ENCODE assay signal across 19 mouse cellular contexts in genomic region chr5:76244430-76244829, GRCm38 (mm10).
DNase-seq lines count a peak whose midpoint lies in the region; TF ChIP-seq lines count a peak whose summit lies in the region.
"Had no signal": no experiment of that assay in that cellular context is flagged by ENCODE, and none has a peak within 500 bp of the region (broad histone marks: within the 10 kb centered on the region; RNA-seq: fewer than 3 reads in every experiment).

No protein-coding gene starts in this region.

- H3K36me3 ChIP-seq in CH12.LX (replicated peaks in 1 of 2; ENCODE audit: control insufficient read depth in 1 of 2, insufficient read depth in 1 of 2, low read length in 1 of 2) = peaks cover 5 to 21% of the 10 kb centered on the region in 2 experiments

- intact Hi-C loops in heart, postnatal 10 days (cut with DNase I) = loop anchor here (5.0 kb wide), 1 partner anchor 372 kb away; no protein-coding TSS in a partner anchor

- no peak overlapping the region for H3K9ac ChIP-seq in CH12.LX (ENCODE audit: insufficient read depth, low read depth)

- no peaks in the 10 kb centered on the region for H3K9me3 ChIP-seq in CH12.LX (replicated peaks; ENCODE audit: low read length)
- H3K9me3 ChIP-seq: G1E had no signal

- no peak for TF ChIP-seq RAD21 in CH12.LX (IDR thresholded peaks at IDR 0.05; ENCODE audit: low read depth, low read length)

- 0 out of 2 replicates have a peak overlapping the region, but pooled peaks have one; percentile 56 for H3K27ac ChIP-seq in layer of hippocampus, adult 2 months
- no peak overlapping the region for H3K27ac ChIP-seq in CH12.LX (ENCODE audit: insufficient read depth, low read depth)

- TF ChIP-seq POLR2A in CH12.LX (IDR thresholded peaks at IDR 0.05; ENCODE audit: low read depth, low read length) = no peak

- TF ChIP-seq CTCF in layer of hippocampus, adult 2 months (conservative IDR thresholded peaks at IDR 0.05) = no peak
- no peak for TF ChIP-seq CTCF in CH12.LX (conservative IDR thresholded peaks at IDR 0.05 in 1 of 2, IDR thresholded peaks at IDR 0.05 in 1 of 2; ENCODE audit: low read depth in 2 of 2, low read length in 2 of 2)

- in situ Hi-C loops in CH12.LX (cut with MboI; ENCODE audit: low pct_ligation_motif_present, low pct_unique_long_range_greater_than_20kb, low sequenced_read_pairs) = no loop called here

- H3K4me3 ChIP-seq in layer of hippocampus, adult 2 months = no peak overlapping the region
- H3K4me3 ChIP-seq in CH12.LX (replicated peaks in 1 of 3; ENCODE audit: low read depth in 2 of 3, low read length in 2 of 3, poor library complexity in 1 of 3) = no peak overlapping the region

- H3K4me2 ChIP-seq in CH12.LX (ENCODE audit: insufficient read depth, low read depth, poor library complexity, severe bottlenecking) = peak overlapping the region; percentile 36; the same call in 1 of the 2 replicates

- peaks cover 7 to 56% of the 10 kb centered on the region in 2 experiments for H3K4me1 ChIP-seq in CH12.LX (ENCODE audit: control insufficient read depth in 1 of 2, insufficient read depth in 2 of 2)

- H3K79me2 ChIP-seq in CH12.LX (replicated peaks; ENCODE audit: control insufficient read depth, extremely low read depth, insufficient read depth, poor library complexity, severe bottlenecking) = no peaks in the 10 kb centered on the region

- no peaks in the 10 kb centered on the region for H3K27me3 ChIP-seq in CH12.LX (replicated peaks)
- H3K27me3 ChIP-seq: Patski had no signal

- TF ChIP-seq EP300 in CH12.LX (IDR thresholded peaks at IDR 0.05; ENCODE audit: low read length) = no peak

- DNase-seq in heart, adult 11 months = peak; percentile 31
- DNase-seq in heart, postnatal 10 days = no peak
- no peak for DNase-seq in layer of hippocampus, adult 2 months (ENCODE audit: low spot score in 2 of 2)
- DNase-seq in layer of hippocampus, adult 9-11 months = no peak
- DNase-seq in CH12.LX (ENCODE audit: extremely low read depth) = peak; percentile 40
- no peak for DNase-seq in gastrocnemius, adult 8-10 months (ENCODE audit: low spot score in 2 of 2)
- DNase-seq: adrenal gland, adult 2 months; adrenal gland, adult 8-10 months; adrenal gland, postnatal 10 days; adrenal gland, postnatal 14 days; adrenal gland, postnatal 25 days; adrenal gland, postnatal 36 days; B cell, adult 2 months; cerebellum, adult 11 months; cerebellum, adult 11-12 months; cerebellum, adult 18-20 months; cerebellum, adult 2 months had no signal

- dilution Hi-C loops in CH12.LX (cut with MboI; ENCODE audit: extremely low pct_ligation_motif_present, extremely low pct_unique_long_range_greater_than_20kb, low sequenced_read_pairs) = no loop called here

TF ChIP-seq in CH12.LX, 34 proteins besides CTCF, POLR2A, EP300 and RAD21:
- TF ChIP-seq E2F4 (IDR thresholded peaks at IDR 0.05; ENCODE audit: insufficient replicate concordance, low read depth, low read length) = no peak
- no peak for TF ChIP-seq IRF4 (IDR thresholded peaks at IDR 0.05; ENCODE audit: low read depth, low read length)
- TF ChIP-seq TBP (conservative IDR thresholded peaks at IDR 0.05; ENCODE audit: low read depth, low read length) = no peak
- no peak for TF ChIP-seq SMC3 (IDR thresholded peaks at IDR 0.05; ENCODE audit: low read depth, low read length)
- TF ChIP-seq UBTF (IDR thresholded peaks at IDR 0.05; ENCODE audit: low read depth, low read length) = no peak
- no peak for TF ChIP-seq USF1 (IDR thresholded peaks at IDR 0.05; ENCODE audit: low read depth, low read length)
- TF ChIP-seq ZMIZ1 (IDR thresholded peaks at IDR 0.05; ENCODE audit: low read depth, low read length) = no peak
- no peak for TF ChIP-seq SIN3A (IDR thresholded peaks at IDR 0.05; ENCODE audit: low read length)
- TF ChIP-seq ZNF384 (IDR thresholded peaks at IDR 0.05; ENCODE audit: low read depth, low read length) = no peak
- no peak for TF ChIP-seq ETS1 (conservative IDR thresholded peaks at IDR 0.05; ENCODE audit: low read depth, low read length)
- TF ChIP-seq KAT2A (IDR thresholded peaks at IDR 0.05; ENCODE audit: insufficient replicate concordance, low read length) = no peak
- TF ChIP-seq MAFK (IDR thresholded peaks at IDR 0.05; ENCODE audit: insufficient replicate concordance, low read length) = no peak; the same call in 1 of the 2 replicates
- TF ChIP-seq GABPA (IDR thresholded peaks at IDR 0.05; ENCODE audit: insufficient replicate concordance, low read depth, low read length) = no peak
- TF ChIP-seq MYC (IDR thresholded peaks at IDR 0.05; ENCODE audit: low read depth, low read length) = 0 out of 2 replicates have a peak, but pooled peaks have one; percentile 27
- TF ChIP-seq MAX (IDR thresholded peaks at IDR 0.05; ENCODE audit: low read length) = peak; percentile 80
- TF ChIP-seq BHLHE40 (IDR thresholded peaks at IDR 0.05; ENCODE audit: low read depth, low read length) = peak; percentile 70
- no peak for TF ChIP-seq JUND (conservative IDR thresholded peaks at IDR 0.05; ENCODE audit: low read depth, low read length)

Comparison
In these comparisons a context has a peak if more than half of its experiments do, and no peak if none do; other contexts are left out.
1. DNase-seq: peak in heart, adult 11 months (single experiment) and CH12.LX (single experiment); none in heart, postnatal 10 days (0 of 2), layer of hippocampus, adult 2 months (0 of 2), layer of hippocampus, adult 9-11 months (single experiment) and gastrocnemius, adult 8-10 months (0 of 2).